Mouse (Mus musculus) left cerebral cortex, postnatal 36 days (tissue): ENCODE results near the gene Gsx1. TPM values are rescaled to one million over a fixed set of nuclear protein-coding genes. Genes with fewer than 3 reads are reported as not detected.

Source experiments
- DNase-seq, 2 experiments: peaks; one replicate each; pipeline ENCODE4 v3.0.0; 2021 to 2022; ENCODE audit warnings: low spot score in 2 of 2, mixed read lengths in 1 of 2
- intact Hi-C: fragments of 180-260 bp; cut with DNase I; formaldehyde crosslinking; loops from one replicate; pipeline ENCODE4 v1.15.1; 2025
- total RNA-seq, 2 experiments: library from RNA; stranded (reverse); gene quantifications; 2 replicates each; pipeline ENCODE4 v1.2.3; 2021

The Gsx1 gene
- total RNA-seq, 2 experiments from 2014 or later, result 0.17 to 0.52 TPM

DNA sequence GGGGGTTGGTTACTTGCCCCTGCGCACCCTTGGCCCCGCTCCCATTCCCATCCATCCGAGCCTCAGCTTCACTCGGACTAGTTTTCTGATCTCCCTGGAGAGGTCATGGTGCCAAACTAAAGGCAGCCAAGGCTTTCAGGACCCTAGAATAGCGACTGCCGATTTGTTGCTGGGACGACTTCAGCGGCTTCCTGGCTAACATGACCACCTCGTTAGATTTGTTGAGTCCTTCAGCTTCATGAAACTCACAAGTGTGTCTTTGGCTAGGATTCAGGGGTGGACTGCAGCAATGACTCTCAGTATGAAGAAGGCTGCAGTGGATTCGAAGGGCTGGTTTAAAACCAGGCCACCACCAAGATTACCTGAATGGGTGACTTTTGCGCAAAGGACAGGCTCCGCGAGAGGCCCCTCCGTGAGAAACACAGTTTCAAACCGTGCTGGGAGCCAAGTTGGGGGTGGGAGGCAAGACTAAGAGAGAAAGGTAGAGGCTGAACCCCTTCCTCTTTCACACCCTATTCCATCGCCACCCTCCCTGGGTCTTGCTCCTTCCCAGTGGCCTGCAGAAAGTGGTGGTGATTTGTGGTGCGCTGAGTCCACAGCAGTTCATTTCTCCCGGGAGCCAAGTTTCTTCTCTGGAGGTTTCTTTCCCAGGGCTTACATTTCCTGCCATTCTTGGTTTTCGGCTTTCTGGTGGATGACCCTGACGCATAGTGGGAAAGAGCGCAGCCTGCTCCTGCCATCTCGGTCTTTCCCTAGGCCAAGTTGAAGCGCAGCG lies 3.5 kb downstream of the Gsx1 start:
- intact Hi-C loops, result no loop called here
- DNase-seq, result no peak

DNA sequence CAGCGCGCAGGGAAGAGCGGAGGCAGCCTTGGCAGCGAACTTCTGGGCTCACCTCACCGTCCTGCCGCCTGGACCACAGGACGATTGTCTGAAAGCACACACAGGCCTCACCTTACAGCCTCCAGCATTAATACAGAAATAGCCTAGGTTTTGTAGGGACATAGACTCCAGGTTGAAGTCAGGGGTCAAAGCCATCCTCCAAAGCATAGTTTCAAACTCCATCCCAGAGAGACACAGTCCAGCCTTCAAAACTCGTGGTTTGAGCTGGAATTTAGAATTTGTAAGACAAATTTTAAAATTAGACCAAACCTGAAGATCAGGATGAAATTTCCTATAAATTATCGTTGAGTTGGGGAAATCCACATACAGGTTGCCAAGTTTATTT lies 4.1 kb downstream of the Gsx1 start:
- no peak for DNase-seq
- intact Hi-C loops, result no loop called here

DNA sequence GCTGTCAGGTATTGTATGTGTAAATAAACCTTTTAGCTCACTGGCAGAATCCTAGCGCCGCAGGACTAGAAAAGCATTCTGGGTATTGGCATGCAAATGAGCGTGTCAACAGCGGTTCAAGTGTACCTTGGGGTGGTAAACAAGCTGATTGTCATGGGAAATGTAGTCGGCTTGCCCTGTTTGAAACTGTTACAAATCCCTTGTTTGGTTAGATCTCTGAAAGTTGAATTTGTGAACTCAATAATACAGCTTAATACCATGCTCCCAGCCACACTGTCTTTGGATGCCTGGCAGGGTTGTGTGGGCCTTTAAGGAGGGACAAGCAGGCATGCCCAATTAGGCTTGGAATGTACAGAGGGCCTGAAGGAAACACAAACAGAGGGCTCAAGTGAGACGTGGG lies 16.4 kb downstream of the Gsx1 start:
- no peak for DNase-seq
- intact Hi-C loops, result no loop called here

DNA sequence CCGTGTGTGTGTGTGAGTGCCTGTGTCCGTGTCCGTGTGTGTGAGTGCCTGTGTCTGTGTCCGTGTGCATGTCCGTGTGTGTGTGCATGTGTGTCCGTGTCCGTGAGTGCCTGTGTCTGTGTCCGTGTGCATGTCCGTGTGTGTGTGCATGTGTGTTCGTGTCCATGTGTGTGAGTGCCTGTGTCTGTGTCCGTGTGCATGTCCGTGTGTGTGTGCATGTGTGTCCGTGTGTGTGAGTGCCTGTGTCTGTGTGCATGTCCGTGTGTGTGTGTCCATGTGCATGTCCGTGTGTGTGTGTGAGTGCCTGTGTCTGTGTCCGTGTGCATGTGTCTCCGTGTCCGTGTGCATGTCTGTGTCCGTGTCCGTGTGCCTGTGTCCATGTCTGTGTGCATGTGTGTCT lies 19.4 kb downstream of the Gsx1 start:
- intact Hi-C loops, result no loop called here
- DNase-seq, result no peak

DNA sequence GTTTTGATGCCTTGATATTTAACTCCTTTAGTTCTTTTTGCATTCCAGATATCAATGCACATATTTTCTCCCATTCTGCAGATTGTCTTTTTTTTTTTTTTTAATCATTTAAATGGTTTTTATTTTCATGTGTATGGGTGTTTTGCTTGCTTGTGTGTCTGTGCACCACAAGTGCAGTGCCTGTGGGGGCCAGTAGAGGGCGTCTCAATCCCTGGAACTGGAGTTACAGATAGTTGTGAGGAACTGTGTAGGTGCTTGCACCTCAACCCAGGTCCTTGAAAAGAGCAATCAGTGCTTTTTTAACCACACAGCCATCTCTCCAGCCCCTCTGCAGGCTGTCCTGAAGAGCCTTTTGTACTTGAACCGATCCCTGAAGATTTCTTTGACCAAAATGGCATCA lies 20.0 kb downstream of the Gsx1 start:
- no peak for DNase-seq
- intact Hi-C loops, result no loop called here

DNA sequence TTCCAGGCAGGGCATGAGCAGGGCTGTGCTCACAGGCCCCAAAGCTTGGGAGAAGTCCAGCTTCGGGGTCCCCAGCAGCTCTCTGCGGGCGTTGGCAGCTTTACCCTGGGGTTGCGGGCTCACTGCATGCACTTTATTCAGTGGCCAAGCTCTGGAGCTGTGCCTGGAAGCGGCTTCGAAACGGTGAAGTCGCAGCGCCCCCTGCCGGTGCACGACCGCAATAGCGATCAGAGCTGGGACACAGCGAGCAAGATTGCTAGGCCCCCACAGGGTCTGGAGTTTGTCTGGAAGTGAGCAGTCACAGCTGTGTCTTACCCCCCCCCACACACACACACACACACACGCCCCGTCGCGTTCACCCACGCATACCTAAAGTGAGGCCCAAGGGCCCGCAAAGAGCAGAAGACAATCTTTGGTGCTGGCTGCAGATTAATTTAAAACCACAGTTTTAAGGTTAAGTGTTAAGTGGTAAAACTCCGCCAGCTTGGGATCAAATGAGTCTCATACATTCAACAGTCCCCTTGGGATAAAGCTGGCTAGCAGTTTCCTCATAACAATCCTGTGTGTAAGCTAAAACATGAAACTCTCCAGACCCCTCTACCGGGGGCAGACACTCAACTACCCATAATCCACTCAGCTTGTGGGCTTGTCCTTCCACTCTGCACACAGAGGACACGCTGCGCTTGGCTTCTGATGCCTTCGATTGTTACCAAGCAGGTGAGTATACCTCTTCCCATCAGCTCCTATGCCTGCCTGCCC lies 39.0 kb downstream of the Gsx1 start:
- peak; percentile 76 to 82 for DNase-seq

DNA sequence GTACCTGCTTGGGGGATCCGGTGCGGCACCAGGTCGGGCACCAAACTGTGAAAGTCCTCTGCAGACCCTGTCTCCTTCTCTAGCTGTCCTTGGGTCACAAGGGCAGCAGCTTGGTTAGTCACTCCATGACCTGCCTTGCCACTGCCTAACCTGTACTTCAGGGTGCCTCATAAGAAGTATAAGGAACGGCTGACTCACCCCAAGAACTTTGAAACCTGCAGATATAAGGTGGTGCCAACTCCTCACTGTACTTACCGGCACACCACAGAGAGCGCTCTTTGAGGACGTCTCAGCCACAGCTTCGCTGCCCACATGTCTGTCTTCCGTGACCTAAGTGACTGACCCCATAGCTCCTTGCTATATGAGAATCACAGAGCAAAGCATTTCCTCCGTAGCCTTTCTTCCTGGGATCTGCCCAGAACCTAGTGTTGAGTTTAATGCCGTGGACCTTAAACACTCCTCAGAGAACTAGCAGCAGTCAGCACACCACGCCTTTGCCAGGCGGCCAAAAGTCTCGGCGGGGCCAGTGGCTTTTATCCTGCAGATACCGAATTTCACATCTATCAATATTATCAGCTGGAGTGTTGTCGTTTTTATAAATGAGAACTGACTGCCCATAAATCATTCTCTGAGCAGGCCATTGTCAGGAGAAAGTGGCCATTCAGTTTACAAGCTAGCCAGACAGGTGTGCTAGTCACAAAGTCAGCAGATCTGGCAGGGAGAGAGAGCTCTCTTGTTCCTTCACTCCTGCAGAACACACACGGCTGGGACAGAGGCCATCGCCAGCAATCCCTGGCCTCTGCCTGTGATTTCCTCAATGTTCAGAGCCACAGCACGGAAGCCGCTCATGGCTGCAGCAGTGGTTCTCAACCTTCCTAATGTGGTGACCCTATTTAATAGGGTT lies 47.2 kb downstream of the Gsx1 start:
- intact Hi-C loops, result no loop called here
- no peak for DNase-seq

More for the DNA sequence above, 39.0 kb downstream of the Gsx1 start:
- intact Hi-C loops, result loop anchor here (1.0 to 5.0 kb wide), 3 partner anchors 245 to 315 kb away; no protein-coding TSS in a partner anchor

Other genes starting within 250 kb of the Gsx1 start
- gene Gtf3a, start 240.0 kb upstream of the Gsx1 start, total RNA-seq, result 10 to 100 TPM; 21.0 to 27.2 TPM
- gene Mtif3, start 224.9 kb upstream of the Gsx1 start, total RNA-seq, result 10 to 100 TPM; 18.5 to 19.9 TPM
- 1 to 10 TPM; 5.0 to 5.8 TPM for gene Lnx2, start 112.1 kb upstream of the Gsx1 start, total RNA-seq
- 10 to 100 TPM; 61.3 to 78.1 TPM for gene Polr1d, start 111.6 kb upstream of the Gsx1 start, total RNA-seq
- gene Pdx1, start 81.3 kb downstream of the Gsx1 start, total RNA-seq, result not detected
- gene Cdx2, start 118.6 kb downstream of the Gsx1 start, total RNA-seq, result not detected
- not detected for gene Urad, start 133.7 kb downstream of the Gsx1 start, total RNA-seq
- gene Flt3, start 211.8 kb downstream of the Gsx1 start, total RNA-seq, result 1 to 10 TPM; 4.8 to 7.0 TPM
- gene Pan3, start 241.5 kb downstream of the Gsx1 start, total RNA-seq, result 100 to 1,000 TPM in 1 of 2 experiments, 10 to 100 TPM in 1; 67.8 to 105 TPM